Mouse (Mus musculus) megakaryocyte-erythroid progenitor cell, adult 5-6 weeks (primary cell): ENCODE measurements at regions not wholly inside any gene's neighbourhood (a gene's known extent, or its start where the extent isn't known, plus 50 kb on each side); places are given as distances from the start of the nearest gene placed in this dataset.

Experiments
- ATAC-seq: replicated peaks from 2 replicates; pipeline ENCODE4 v1.8.0; 2016; ENCODE audit warnings: mild to moderate bottlenecking, inconsistent platforms; ENCODE audit not compliant: severe bottlenecking, poor library complexity, low FRiP score, low TSS enrichment

GRCm38 (mm10) chr12:12655611-12656010 is 286.1 kb downstream of the Mycn start:
- ATAC-seq, result no peak

GRCm38 (mm10) chr12:12655184-12655583 is 286.5 kb downstream of the Mycn start:
- no peak for ATAC-seq

GRCm38 (mm10) chr12:12652361-12652760 is 289.4 kb downstream of the Mycn start:
- ATAC-seq, result no peak

GRCm38 (mm10) chr12:12650309-12650708 is 291.4 kb downstream of the Mycn start:
- ATAC-seq, result no peak

- ATAC-seq, result no peak
Observed at GRCm38 (mm10) chr12:12647467-12647866, 294.2 kb downstream of the Mycn start.

GRCm38 (mm10) chr12:12645183-12645582 is 296.5 kb downstream of the Mycn start:
- no peak for ATAC-seq

- ATAC-seq, result no peak
Observed at GRCm38 (mm10) chr12:12643247-12643963, 298.3 kb downstream of the Mycn start.

- ATAC-seq, result no peak
Observed at GRCm38 (mm10) chr12:12635308-12635707, 306.4 kb downstream of the Mycn start.

GRCm38 (mm10) chr12:12627597-12627996 is 314.1 kb downstream of the Mycn start:
- ATAC-seq, result peak; percentile 59

- no peak for ATAC-seq
Observed at GRCm38 (mm10) chr12:12625788-12626187, 315.9 kb downstream of the Mycn start.

- peak; percentile 65 for ATAC-seq
Observed at GRCm38 (mm10) chr12:12622712-12623292, 318.9 kb downstream of the Mycn start.

- no peak for ATAC-seq
Observed at GRCm38 (mm10) chr12:12621506-12621905, 320.2 kb downstream of the Mycn start.

- ATAC-seq, result no peak
Observed at GRCm38 (mm10) chr12:12620316-12620715, 321.4 kb downstream of the Mycn start.

GRCm38 (mm10) chr12:12619431-12619830 is 322.3 kb downstream of the Mycn start:
- ATAC-seq, result 0 out of 2 replicates have a peak, but pooled peaks have one; percentile 24

GRCm38 (mm10) chr12:12612520-12612919 is 329.2 kb downstream of the Mycn start:
- ATAC-seq, result no peak

GRCm38 (mm10) chr12:12610861-12611260 is 330.9 kb downstream of the Mycn start:
- ATAC-seq, result no peak

- ATAC-seq, result no peak
Observed at GRCm38 (mm10) chr12:12607995-12608394, 333.7 kb downstream of the Mycn start.

GRCm38 (mm10) chr12:12606911-12607310 is 334.8 kb downstream of the Mycn start:
- no peak for ATAC-seq

- ATAC-seq, result no peak
Observed at GRCm38 (mm10) chr12:12605495-12605894, 336.2 kb downstream of the Mycn start.

- no peak for ATAC-seq
Observed at GRCm38 (mm10) chr12:12601362-12601761, 339.4 kb downstream of the Fam49a start.

GRCm38 (mm10) chr12:12595399-12595798 is 333.5 kb downstream of the Fam49a start:
- peak; percentile 78 for ATAC-seq
